Mouse (Mus musculus) ES-Bruce4 (cell line): ENCODE measurements at regions not wholly inside any gene's neighbourhood (a gene's known extent, or its start where the extent isn't known, plus 50 kb on each side); places are given as distances from the start of the nearest gene placed in this dataset.

Experiments
- CTCF ChIP-seq: IDR thresholded peaks from one replicate; pipeline ENCODE4 v1.8.1; 2011; ENCODE audit warnings: low read depth, low read length
- EP300 ChIP-seq: IDR thresholded peaks from 2 replicates; pipeline ENCODE4 v1.6.1; 2011; ENCODE audit warnings: low read depth, low read length; ENCODE audit not compliant: insufficient read depth

- no peak for TF ChIP-seq CTCF
- TF ChIP-seq EP300 = no peak
Measured at GRCm38 (mm10) chr6:66078769-66079168, 126.4 kb downstream of the 4930544G11Rik start.
